Mouse (Mus musculus): ENCODE data around the gene Cherp.

DNA sequence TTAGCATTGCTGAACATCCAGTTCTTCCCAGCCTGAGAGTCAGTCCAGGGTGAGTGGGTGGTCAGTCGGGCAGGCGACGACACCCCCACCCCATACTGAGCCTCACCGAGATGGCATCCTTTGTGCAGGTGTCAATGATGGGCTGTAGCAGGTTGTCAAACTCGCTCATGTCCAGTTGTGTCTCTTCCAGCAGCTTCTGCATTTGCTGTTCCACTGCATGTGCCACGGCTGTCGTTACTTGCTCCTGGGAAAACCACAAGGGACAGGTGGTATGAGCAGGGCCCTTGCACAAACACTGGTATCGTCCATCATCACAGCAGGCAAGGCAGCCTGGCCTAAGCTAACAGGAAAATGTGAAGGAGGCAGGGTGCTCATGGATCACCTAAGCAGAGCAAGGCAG, 5.0 kb downstream of the Cherp start:
- TF ChIP-seq POLR2A (IDR thresholded peaks at IDR 0.05; ENCODE audit: borderline replicate concordance, extremely low read depth, low read depth, low read length) (no peak), CTCF (IDR thresholded peaks at IDR 0.05; ENCODE audit: insufficient read depth, low read length) (no peak)
